ENCODE assay signal across 8 mouse cellular contexts in the genomic region with DNA sequence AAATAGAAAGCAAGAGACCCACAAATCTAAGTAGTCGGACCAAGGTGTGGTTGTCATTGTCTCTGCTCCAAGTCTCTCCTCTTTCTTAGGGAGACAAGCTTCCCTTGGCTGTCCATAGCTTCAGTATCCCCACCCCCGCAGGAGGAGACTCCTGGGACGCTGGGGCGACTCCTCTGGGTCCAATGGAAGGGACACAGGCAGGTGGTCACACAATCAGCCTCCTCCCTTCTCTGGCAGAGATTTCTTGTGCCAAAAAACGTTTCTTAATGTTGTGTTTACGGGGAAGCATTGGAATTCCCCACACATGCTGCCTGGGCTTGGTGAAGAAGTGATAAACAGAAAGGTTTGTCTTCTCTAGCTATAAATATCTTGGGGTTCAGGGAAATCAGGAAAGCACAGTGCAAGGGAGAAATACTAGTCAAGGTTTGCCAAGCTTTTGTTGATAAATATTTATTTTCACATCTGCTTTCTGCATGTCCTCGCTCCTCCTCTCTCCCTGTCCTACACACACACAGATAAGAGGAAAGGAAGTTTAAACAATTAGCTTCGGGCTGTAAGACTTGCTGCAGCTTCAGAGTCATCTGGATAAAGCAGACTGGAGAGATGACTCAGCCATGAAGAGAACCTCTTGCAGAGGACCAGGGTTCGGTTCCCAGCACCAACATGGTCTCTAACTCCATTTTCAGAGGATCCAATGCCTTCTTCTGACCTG. TPM values are rescaled to one million over a fixed set of nuclear protein-coding genes. Genes with fewer than 3 reads are reported as not detected.
DNase-seq lines count a peak whose midpoint lies in the region; ATAC-seq and TF ChIP-seq lines count a peak whose summit lies in the region.

No protein-coding gene starts in this region.

- H3K27me3 ChIP-seq in spleen, adult 2 months (ENCODE audit: control insufficient read depth, insufficient read depth, low read length): no peaks in the 10 kb centered on the region
- no peaks in the 10 kb centered on the region for H3K27me3 ChIP-seq in heart, embryonic 16.5 days (ENCODE audit: control insufficient read depth, insufficient read depth, low read length)
- no peaks in the 10 kb centered on the region for H3K27me3 ChIP-seq in limb, embryonic 13.5 days
- no peaks in the 10 kb centered on the region for H3K27me3 ChIP-seq in myocyte (ENCODE audit: control insufficient read depth, insufficient read depth, insufficient read length)
- H3K27me3 ChIP-seq in thymus, adult 2 months (ENCODE audit: control insufficient read depth, insufficient read depth, low read length): no peaks in the 10 kb centered on the region

- 47% methylated on average over 9 of the region's 9 CpGs for WGBS in spleen, adult 2 months
- WGBS in heart, embryonic 16.5 days: 30% methylated on average over 9 of the region's 9 CpGs
- WGBS in limb, embryonic 13.5 days: 48% methylated on average over 9 of the region's 9 CpGs
- WGBS in thymus, adult 2 months: 62% methylated on average over 9 of the region's 9 CpGs

- no peak for TF ChIP-seq CTCF in spleen, adult 2 months (IDR thresholded peaks at IDR 0.05; ENCODE audit: extremely low read depth, insufficient read depth, insufficient read length, insufficient replicate concordance)
- TF ChIP-seq CTCF in thymus, adult 2 months (IDR thresholded peaks at IDR 0.05; ENCODE audit: borderline replicate concordance, control insufficient read depth, extremely low read depth, insufficient read depth, low read length, poor library complexity): no peak

- H3K36me3 ChIP-seq in spleen, adult 2 months (ENCODE audit: control insufficient read depth, insufficient read depth, low read length): no peaks in the 10 kb centered on the region
- no peaks in the 10 kb centered on the region for H3K36me3 ChIP-seq in heart, embryonic 16.5 days (ENCODE audit: control insufficient read depth, insufficient read depth)
- no peaks in the 10 kb centered on the region for H3K36me3 ChIP-seq in limb, embryonic 13.5 days
- no peaks in the 10 kb centered on the region for H3K36me3 ChIP-seq in myocyte (ENCODE audit: control insufficient read depth, insufficient read depth)
- H3K36me3 ChIP-seq in thymus, adult 2 months (ENCODE audit: control insufficient read depth, insufficient read depth, low read length): no peaks in the 10 kb centered on the region

- H3K9me3 ChIP-seq in heart, embryonic 16.5 days (replicated peaks; ENCODE audit: control insufficient read depth, low read length): no peaks in the 10 kb centered on the region
- H3K9me3 ChIP-seq in limb, embryonic 13.5 days: peaks cover 10% of the 10 kb centered on the region; the same call in 1 of the 2 replicates

- H3K4me2 ChIP-seq in heart, embryonic 16.5 days (ENCODE audit: low read depth, low read length): peak overlapping the region; percentile 51
- H3K4me2 ChIP-seq in limb, embryonic 13.5 days (replicated peaks): peak overlapping the region; percentile 30
- H3K4me2 ChIP-seq in myocyte (ENCODE audit: low read depth): peak overlapping the region; percentile 30

- ATAC-seq in heart, embryonic 16.5 days (replicated peaks; ENCODE audit: extremely low read depth, insufficient read depth, low FRiP score): peak; percentile 31; the same call in 1 of the 2 replicates
- no peak for ATAC-seq in limb, embryonic 13.5 days (ENCODE audit: low FRiP score, low read depth)

- TF ChIP-seq POLR2A in spleen, adult 2 months (IDR thresholded peaks at IDR 0.05; ENCODE audit: low read depth, low read length): no peak
- no peak for TF ChIP-seq POLR2A in myocyte (IDR thresholded peaks at IDR 0.05; ENCODE audit: insufficient read length, low read depth)
- no peak for TF ChIP-seq POLR2A in thymus, adult 2 months (IDR thresholded peaks at IDR 0.05; ENCODE audit: control insufficient read depth, extremely low read depth, insufficient read depth, low read length, poor library complexity)

- H3ac ChIP-seq in myocyte (ENCODE audit: control insufficient read depth, insufficient read length): no peak overlapping the region

- H3K4me1 ChIP-seq in spleen, adult 2 months (ENCODE audit: control insufficient read depth, insufficient read depth, insufficient read length): peaks cover 16% of the 10 kb centered on the region; the same call in 1 of the 2 replicates
- peaks cover 12% of the 10 kb centered on the region for H3K4me1 ChIP-seq in heart, embryonic 16.5 days (ENCODE audit: control insufficient read depth, insufficient read depth, low read length)
- peaks cover 14% of the 10 kb centered on the region for H3K4me1 ChIP-seq in limb, embryonic 13.5 days
- H3K4me1 ChIP-seq in thymus, adult 2 months (replicated peaks; ENCODE audit: control insufficient read depth, insufficient read depth, low read length): peaks cover 22% of the 10 kb centered on the region

- peak overlapping the region; percentile 1; the same call in 1 of the 2 replicates for H3K27ac ChIP-seq in spleen, adult 2 months (ENCODE audit: insufficient read depth, low read length)
- H3K27ac ChIP-seq in heart, embryonic 16.5 days (ENCODE audit: low read length): peak overlapping the region; percentile 54
- no peak overlapping the region for H3K27ac ChIP-seq in limb, embryonic 13.5 days
- no peak overlapping the region for H3K27ac ChIP-seq in thymus, adult 2 months (ENCODE audit: control insufficient read depth, insufficient read depth, low read length)

- H3K79me2 ChIP-seq in myocyte (ENCODE audit: control insufficient read depth, insufficient read depth): no peaks in the 10 kb centered on the region

- H3K9ac ChIP-seq in heart, embryonic 16.5 days (ENCODE audit: low read length): peak overlapping the region; percentile 2; the same call in 1 of the 2 replicates
- no peak overlapping the region for H3K9ac ChIP-seq in limb, embryonic 13.5 days

- no peak overlapping the region for H3K4me3 ChIP-seq in spleen, adult 2 months (ENCODE audit: extremely low read depth, insufficient read depth, insufficient read length)
- peak overlapping the region; percentile 27 for H3K4me3 ChIP-seq in heart, embryonic 16.5 days (ENCODE audit: low read length)
- no peak overlapping the region for H3K4me3 ChIP-seq in limb, embryonic 13.5 days
- H3K4me3 ChIP-seq in myocyte: no peak overlapping the region
- H3K4me3 ChIP-seq in thymus, adult 2 months (ENCODE audit: control insufficient read depth, insufficient read depth, low read length): no peak overlapping the region

- DNase-seq in spleen, adult 2 months (ENCODE audit: low read depth in 1 of 2, low spot score in 2 of 2): no peak
- DNase-seq in spleen, postnatal 10 days (ENCODE audit: low spot score in 2 of 2): no peak
- no peak for DNase-seq in layer of hippocampus, postnatal 10 days (ENCODE audit: low spot score in 2 of 2)
- DNase-seq in thymus, adult 2 months: no peak
- DNase-seq in cerebellum, adult 11-12 months: no peak

TF ChIP-seq in myocyte, 11 proteins besides CTCF, POLR2A, EP300 and RAD21:
- TF ChIP-seq POLR2AphosphoS2 (IDR thresholded peaks at IDR 0.05; ENCODE audit: insufficient read length, low read depth) (no peak), CEBPB (IDR thresholded peaks at IDR 0.05; ENCODE audit: insufficient read depth, poor library complexity, severe bottlenecking) (no peak), SRF (IDR thresholded peaks at IDR 0.05; ENCODE audit: control insufficient read depth, insufficient read length, low read depth) (no peak), MYOD1 (IDR thresholded peaks at IDR 0.05; ENCODE audit: control insufficient read depth in 1 of 3, insufficient read length in 2 of 3, low read depth in 2 of 3) (no peak), USF1 (IDR thresholded peaks at IDR 0.05; ENCODE audit: low read depth) (no peak), TCF12 (IDR thresholded peaks at IDR 0.05; ENCODE audit: insufficient read depth, poor library complexity, severe bottlenecking) (no peak), E2F4 (IDR thresholded peaks at IDR 0.05; ENCODE audit: insufficient read depth) (no peak), REST (IDR thresholded peaks at IDR 0.05; ENCODE audit: insufficient read depth, insufficient read length) (no peak), MAX (IDR thresholded peaks at IDR 0.05; ENCODE audit: low read depth) (no peak), TCF3 (IDR thresholded peaks at IDR 0.05; ENCODE audit: insufficient read length, low read depth) (no peak), MYOG (IDR thresholded peaks at IDR 0.05; ENCODE audit: control insufficient read depth in 1 of 3, insufficient read depth in 1 of 3, insufficient read length in 2 of 3, low read depth in 2 of 3) (no peak)

RNA-seq across cellular contexts. Expression of a gene that starts 34.5 kb away (rescaled TPM):
- 0.62 and 0.70 TPM in 2 replicates for polyA plus RNA-seq in spleen, adult 2 months (2012; rRNA removed)
- polyA plus RNA-seq in heart, embryonic 16.5 days (2015; fragmentation: Nextera tagmentation; extraction: Ambion mirVana): 3.1 and 4.0 TPM in 2 replicates
- polyA plus RNA-seq in limb, embryonic 13.5 days (2015; fragmentation: Nextera tagmentation; extraction: Ambion mirVana): 5.6 and 7.5 TPM in 2 replicates
- 27.4 TPM for polyA plus RNA-seq in myocyte (2012; fragmentation: generic; extraction: Trizol)
- 1 to 10 TPM; 2.1 to 2.5 TPM for total RNA-seq in layer of hippocampus, postnatal 10 days (2021)
- 1.5 and 1.8 TPM in 2 replicates for polyA plus RNA-seq in thymus, adult 2 months (2012; rRNA removed)

Comparison
In these comparisons a context has a peak if more than half of its experiments do, and no peak if none do; other contexts are left out.
1. H3K27ac ChIP-seq: peak in spleen, adult 2 months (single experiment) and heart, embryonic 16.5 days (single experiment); none in limb, embryonic 13.5 days (single experiment) and thymus, adult 2 months (single experiment).
2. Peak in every context shown above with its lines, with median percentiles within 50 percentile points of each other: H3K4me2 ChIP-seq.